Mouse (Mus musculus) CD8-positive naive resting alpha-beta T cell, adult 57 days (primary cell): ENCODE results near the gene Gm2004. TPM values are rescaled to one million over a fixed set of nuclear protein-coding genes. Genes with fewer than 3 reads are reported as not detected.

ENCODE experiments used
- total RNA-seq: library from RNA; stranded (reverse); gene quantifications from one replicate; pipeline ENCODE4 v1.2.4, GENCODE M21; 2023

Gene Gm2004
- total RNA-seq, result 0.55 TPM

GRCm38 (mm10) chr2:176149725-176150124 lies at the start of gene Gm2004:
TSS of gene Gm2004 (minus strand) at chr2:176149825.

Other genes with a start within 250 kb of the Gm2004 start
- gene Zfp966, start 218.7 kb downstream of the Gm2004 start, total RNA-seq, result 3.4 TPM
- gene Gm2026, start 184.5 kb downstream of the Gm2004 start, total RNA-seq, result 1.3 TPM
- gene 2210418O10Rik, start 76.7 kb upstream of the Gm2004 start, total RNA-seq, result 2.8 TPM
- not detected for gene Gm11009, start 169.7 kb upstream of the Gm2004 start, total RNA-seq